Mouse (Mus musculus) 3134 (cell line): ENCODE data around the gene Ap1g2.

Experiments used
- DNase-seq: peaks from one replicate; pipeline ENCODE4 v3.0.0-alpha.2; 2011; ENCODE audit warnings: low spot score; ENCODE audit not compliant: insufficient read length; ENCODE audit errors: extremely low read depth

The Ap1g2 gene

DNA sequence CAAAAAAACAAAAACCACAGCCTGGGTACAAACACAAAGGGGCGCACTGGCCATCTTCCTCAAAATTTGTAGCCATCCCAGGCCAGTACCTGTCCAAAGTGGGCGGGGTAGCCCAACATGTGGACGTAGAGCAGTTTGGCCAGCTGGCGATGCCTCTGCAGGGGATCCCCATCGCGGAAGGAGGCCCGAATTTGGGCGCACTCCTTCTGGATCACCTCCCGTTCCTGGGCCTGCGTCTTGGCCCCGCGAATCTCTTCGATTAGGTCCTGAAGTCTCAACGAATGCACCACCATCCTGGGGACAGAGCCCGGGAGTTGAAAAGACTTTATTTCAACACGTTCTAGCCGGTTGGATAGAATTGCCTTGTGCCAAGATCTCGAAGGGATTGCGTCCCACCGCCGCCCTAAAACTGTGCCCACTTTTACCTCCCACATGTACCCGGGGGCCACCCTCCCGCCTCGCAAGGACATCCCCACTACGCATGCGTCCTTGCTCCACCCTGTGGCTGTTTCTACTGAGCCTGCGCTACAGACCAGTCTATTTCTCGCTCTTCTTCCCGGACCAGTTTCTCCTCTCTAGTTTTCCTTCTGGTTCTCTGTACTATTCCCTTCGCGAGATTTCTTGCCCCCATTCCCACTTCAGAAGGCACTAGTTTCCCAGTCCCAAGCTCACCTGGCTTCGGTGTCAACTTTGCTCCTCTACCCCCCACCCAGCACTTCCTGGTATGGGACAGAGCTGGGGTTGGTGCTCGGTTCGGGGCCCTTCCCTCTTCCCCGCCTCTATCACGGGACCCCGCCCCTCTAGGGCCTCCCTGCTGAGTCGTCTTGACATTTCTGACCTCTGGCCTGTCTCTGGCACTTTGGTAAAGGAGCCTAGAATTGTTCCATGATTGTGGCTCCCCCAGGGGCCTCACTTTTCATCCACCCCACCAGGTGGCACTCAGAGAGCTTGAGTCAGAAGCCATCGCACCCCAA is at the start of gene Ap1g2:
TSS of gene Ap1g2 (minus strand) at position 758 of the 974 bp plus-strand sequence.
- DNase-seq, result peak; percentile 77

DNA sequence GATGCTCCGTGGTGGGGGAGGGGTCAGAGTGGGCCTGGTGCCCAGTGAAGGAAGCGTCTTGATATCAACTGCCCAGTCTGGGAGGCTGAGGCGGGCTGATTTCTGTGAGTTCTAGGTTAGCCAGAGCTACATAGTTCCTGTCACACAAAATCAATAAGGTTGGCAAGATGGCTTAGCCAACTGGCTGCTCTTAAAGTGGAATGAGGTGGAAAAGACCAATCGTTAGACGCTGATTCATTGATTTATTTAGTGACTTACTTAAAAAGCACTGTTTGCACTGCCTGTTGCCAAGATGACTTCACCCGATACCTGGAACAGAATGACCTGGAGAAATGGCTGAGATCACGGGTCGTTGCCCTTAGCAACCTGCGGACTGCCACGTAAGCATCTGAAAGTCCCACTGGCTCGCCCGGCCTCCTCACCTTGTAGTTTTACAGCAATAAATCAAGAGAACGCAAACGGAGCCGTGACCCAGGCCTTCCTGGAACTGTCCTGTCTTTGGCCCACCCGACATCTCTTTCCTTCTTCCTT is 46.6 kb upstream of the Ap1g2 start:
- no peak for DNase-seq

DNA sequence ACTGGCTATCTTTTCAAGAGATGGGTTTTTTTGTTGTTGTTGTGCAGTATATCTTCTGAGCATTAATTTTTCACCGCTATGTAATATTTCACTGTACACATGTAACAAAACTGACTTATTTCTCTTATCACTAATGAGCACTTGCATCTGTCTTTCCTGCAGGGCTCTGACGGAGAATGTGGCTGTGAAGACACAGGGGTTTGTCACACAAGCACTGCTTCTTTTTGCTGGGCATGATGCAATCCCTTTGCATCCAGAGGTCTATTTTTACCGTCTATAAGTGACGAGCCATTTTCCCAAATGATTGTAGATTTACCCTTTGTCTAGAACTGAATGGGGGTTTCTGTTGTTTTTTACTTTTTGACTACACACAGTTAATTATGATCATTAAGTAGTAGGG is 45.8 kb upstream of the Ap1g2 start:
- DNase-seq, result no peak

DNA sequence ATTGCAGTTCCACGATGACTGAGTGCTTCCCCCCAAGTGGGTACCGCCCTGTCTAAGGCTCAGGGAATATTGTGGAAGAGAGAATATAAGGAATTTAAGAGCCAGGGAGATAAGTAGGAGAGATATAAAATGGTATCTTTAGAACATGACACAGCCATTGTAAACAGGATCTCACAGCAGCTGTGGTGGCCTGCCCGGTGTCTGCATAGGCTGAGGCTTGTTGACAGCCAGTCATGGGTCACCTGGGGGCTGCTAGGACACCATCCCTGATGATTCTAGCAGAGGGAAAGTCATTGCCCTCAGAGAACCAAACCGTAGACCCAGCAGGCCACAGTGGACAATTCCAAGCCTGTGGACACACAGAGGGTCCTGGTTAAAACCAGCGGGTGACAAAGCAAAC is 44.6 kb upstream of the Ap1g2 start:
- no peak for DNase-seq

DNA sequence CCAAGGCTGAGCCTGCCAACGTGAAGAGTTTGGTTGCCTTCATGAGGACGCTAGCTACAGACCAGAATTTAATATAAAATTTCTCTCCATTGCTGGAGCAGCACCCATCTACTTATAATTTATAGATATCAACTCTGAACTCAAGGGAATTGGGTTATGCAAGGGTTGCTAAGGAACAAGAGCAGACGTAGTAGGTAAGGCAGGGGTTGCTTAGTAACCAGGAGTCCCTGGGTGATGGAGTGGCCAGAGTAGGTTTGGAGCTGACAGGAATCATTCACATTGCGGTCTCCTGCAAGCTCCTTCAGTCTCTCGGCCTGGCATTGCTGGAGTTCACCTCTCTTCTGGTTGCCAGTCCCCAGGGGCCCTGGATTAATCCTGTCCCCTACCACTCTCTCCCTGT is 42.6 kb upstream of the Ap1g2 start:
- DNase-seq, result no peak

GRCm38 (mm10) chr14:55148363-55148915 is 42.0 kb upstream of the Ap1g2 start:
- no peak for DNase-seq

DNA sequence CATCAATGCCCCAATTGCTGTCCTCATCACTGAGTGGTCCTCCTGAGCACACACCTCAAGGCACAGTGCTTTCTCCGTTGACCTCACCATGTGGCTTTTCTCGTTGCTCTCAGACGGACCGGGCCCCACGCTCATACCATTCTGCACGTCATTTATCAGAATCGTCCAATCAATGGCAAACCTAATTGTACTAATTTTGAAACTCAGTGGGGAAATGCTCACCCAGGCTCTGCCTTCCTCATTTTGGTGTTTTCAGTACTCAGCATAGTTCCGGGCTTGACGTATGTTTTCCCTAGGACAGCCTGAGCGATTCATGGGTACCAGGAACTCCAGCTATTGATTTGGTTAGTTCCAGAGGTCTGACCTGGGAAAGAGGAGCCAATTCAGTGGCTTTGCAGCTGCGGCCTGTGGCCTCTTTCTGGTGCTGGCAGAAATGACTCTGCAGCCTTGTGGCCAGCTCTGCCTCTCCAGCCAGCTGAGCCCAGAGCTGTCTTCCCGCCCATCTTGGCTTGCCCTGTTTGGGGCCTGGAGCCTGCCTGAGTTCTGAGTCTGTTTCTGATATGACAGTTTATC is 40.5 kb upstream of the Ap1g2 start:
- no peak for DNase-seq

GRCm38 (mm10) chr14:55146324-55146723 is 39.9 kb upstream of the Ap1g2 start:
- DNase-seq, result no peak

DNA sequence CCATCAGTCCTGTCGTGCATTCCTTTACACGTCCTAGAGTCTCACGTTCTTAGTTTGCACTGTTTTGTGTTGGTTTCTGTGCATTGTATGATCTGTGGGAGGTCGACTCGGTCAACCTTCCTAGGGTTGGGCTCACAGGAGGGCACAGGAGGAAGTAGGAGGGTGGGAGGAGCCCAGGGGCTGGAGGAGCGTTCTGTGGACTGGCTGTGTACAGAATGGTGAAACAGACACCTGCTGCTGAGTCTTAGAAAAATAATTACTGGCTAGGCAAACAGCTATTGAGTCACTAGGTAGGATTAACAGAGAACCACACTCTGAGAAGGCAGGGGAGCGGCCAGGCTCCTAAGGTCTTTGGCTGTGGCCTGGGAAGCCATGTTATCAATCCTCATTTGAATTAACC is 32.9 kb upstream of the Ap1g2 start:
- DNase-seq, result no peak

GRCm38 (mm10) chr14:55135676-55136075 is 29.3 kb upstream of the Ap1g2 start:
- DNase-seq, result no peak

GRCm38 (mm10) chr14:55126521-55126920 is 20.1 kb upstream of the Ap1g2 start:
- DNase-seq, result no peak

- DNase-seq, result no peak
Observed at GRCm38 (mm10) chr14:55125711-55126110, 19.3 kb upstream of the Ap1g2 start.

- no peak for DNase-seq
Observed at GRCm38 (mm10) chr14:55122359-55122758, 16.0 kb upstream of the Ap1g2 start.

GRCm38 (mm10) chr14:55121947-55122346 is 15.6 kb upstream of the Ap1g2 start:
- peak; percentile 56 for DNase-seq

DNA sequence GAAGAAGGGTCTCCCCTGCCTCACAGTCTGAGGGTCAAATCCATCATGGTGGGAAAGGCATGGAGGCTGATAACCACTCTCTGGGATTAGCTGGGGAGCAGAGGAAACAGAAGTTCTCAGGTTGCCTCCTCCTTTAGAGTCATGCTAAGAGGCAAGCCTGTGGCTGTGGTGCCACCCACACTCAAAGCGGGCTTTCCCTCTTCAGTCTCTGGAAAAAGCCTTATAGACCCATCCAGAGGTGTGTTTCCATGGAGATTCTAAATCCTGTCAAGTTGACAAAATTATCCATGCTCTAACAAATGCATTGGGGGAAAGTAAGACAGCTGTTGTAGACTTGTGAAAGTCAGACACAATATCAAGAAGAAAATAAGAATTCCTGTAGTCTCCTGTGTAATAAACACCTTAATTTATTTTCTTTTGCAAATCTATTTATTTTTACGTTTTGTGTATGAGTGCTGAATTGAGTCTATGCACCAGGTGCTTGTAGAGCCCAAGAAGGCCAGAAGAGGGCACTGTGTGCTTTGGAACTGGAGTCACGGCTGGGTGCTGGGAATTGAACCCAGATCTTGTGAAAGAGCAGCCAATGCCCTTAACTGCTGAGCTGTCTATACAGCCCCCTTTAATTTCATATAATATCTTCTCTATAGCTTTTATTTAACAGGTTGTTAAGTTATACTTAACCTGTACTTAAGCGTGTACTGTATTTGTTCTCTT is 13.2 kb upstream of the Ap1g2 start:
- no peak for DNase-seq

GRCm38 (mm10) chr14:55118852-55119251 is 12.5 kb upstream of the Ap1g2 start:
- DNase-seq, result no peak

DNA sequence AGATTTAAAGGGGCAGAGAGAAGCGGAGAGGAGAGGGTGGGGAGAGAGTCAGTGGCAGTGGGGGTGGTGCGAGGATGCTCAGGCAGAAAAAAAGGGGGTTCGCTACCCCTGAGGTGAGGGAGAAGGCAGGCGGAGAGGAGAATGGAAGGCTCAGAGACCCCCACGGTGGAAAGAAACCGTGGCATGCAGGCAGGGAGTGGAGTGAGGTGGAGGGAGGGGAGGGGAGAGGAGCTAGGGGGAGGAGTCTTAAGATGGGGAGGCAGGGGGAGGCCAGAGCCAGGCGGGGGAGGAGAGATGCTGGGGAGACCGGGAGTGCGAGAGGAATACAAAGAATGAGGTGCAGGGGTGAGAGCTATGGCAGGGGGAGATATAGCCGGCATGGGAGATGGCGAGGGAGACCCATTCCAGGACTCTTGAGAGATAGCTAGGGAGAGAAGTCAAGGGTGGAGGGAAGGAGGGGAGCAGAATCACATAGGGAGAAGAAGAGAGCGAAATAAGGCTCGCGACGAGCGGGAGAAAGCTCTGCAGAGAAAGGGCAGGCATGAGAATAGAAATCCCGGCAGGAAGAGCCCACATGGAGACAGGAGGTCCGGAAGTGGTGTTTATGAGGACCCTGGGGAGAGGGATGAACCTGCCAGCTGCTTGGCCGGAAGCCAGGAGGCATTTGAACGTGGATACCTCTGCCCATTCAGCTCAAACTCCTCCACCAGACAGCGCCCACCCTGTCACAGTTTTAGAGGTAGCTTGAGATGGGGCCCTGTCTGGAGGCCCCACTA is 10.2 kb upstream of the Ap1g2 start, which contains the start of gene Jph4:
TSS of gene Jph4 (minus strand) at position 511 of the 776 bp plus-strand sequence.
- DNase-seq, result no peak

DNA sequence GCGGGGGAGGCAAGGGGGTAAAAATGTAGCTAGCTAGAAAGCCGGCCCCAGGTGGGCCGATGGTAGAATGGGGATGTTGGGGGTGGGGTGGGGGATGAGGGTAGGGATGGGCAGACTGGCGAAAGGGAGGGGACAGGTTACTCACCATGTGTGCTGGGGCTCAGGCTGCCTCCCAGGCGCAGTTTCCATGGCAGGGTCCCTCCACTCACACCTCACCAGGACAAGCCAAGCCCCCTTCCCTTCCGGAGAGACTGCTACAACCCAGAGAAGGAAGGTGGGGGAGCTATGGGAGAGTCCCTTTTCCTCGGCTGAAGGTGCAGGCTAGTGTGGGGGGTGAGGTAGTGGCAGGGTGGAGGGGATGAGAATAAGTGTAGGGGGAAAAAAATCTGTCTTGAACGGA is 9.5 kb upstream of the Ap1g2 start:
- no peak for DNase-seq

DNA sequence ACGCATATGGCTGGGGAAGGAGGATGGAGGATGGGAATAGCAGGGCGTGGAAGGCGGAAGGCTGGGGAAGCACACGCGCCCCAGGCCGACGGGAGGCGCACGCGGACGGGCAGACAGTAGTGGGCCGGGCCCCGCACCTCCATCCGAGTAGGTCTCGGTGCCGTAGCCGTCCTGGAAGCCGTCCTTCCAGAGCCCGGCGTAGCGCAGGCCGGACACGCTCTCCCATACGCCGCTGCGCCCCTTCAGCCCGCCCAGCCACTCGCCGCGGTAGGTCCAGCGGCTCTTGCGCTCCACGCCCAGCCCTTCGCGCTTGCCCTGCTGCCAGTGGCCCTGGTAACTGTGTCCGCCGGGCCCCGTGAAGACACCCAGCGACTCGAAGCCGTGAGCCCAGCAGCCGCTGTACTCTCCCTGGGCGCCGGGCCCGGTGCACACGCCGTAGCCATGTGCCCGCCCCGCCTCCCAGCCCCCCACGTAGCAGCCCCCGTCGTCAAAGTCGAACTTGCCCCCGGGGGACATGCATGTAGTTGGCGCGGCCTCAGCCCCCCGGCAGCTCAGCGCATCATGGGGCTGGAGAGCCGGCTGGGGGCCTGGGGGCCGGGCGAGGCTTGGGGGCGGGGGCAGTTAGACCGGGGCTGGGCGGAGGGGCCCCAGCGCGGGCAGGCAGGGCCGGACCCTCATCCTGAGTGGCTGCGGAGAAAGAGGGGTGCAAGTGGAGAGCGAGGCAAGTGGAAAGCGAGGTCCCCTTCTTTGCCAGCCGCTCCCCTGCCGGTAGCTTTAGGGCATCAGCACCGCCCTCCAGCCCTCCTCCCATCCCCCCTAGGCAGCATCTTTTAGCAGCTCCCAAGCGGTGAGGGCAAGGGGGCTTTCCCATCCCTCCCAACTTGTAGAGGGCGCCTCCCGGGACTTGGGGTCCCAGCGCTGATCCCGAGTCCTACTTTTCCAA is 8.6 kb upstream of the Ap1g2 start:
- no peak for DNase-seq
